12 mouse cellular contexts compared by ENCODE assay signal in genomic region chr4:33641883-33642282, GRCm38 (mm10).
DNase-seq lines count a peak whose midpoint lies in the region; ATAC-seq and TF ChIP-seq lines count a peak whose summit lies in the region.
"Had no signal": no experiment of that assay in that cellular context is flagged by ENCODE, and none has a peak within 500 bp of the region (broad histone marks: within the 10 kb centered on the region; RNA-seq: fewer than 3 reads in every experiment).

No protein-coding gene starts in this region.

- ATAC-seq in midbrain, embryonic 14.5 days (ENCODE audit: low FRiP score, low TSS enrichment): no peak
- no peak for ATAC-seq in midbrain, embryonic 11.5 days (ENCODE audit: low FRiP score)
- ATAC-seq in hindbrain, embryonic 16.5 days: peak; percentile 60

- H3K4me1 ChIP-seq in midbrain, embryonic 14.5 days (ENCODE audit: control insufficient read depth, insufficient read depth, low read length): peaks cover 10% of the 10 kb centered on the region; the same call in 1 of the 2 replicates
- peaks cover 3% of the 10 kb centered on the region; the same call in 1 of the 2 replicates for H3K4me1 ChIP-seq in midbrain, embryonic 11.5 days (ENCODE audit: control insufficient read depth, insufficient read depth, low read length)
- H3K4me1 ChIP-seq in hindbrain, embryonic 10.5 days (replicated peaks): peaks cover 30% of the 10 kb centered on the region
- H3K4me1 ChIP-seq in hindbrain, embryonic 16.5 days (ENCODE audit: control insufficient read depth, insufficient read depth, low read depth, low read length): peaks cover 7% of the 10 kb centered on the region; the same call in 1 of the 2 replicates
- H3K4me1 ChIP-seq: embryonic facial prominence, embryonic 12.5 days; limb, embryonic 15.5 days had no signal

- no peak overlapping the region for H3K4me3 ChIP-seq in gastrocnemius, adult 2 months
- no peak overlapping the region for H3K4me3 ChIP-seq in midbrain, embryonic 14.5 days (replicated peaks; ENCODE audit: low read depth, low read length)
- H3K4me3 ChIP-seq in midbrain, embryonic 11.5 days (ENCODE audit: low read depth, low read length): no peak overlapping the region
- H3K4me3 ChIP-seq in hindbrain, embryonic 10.5 days: no peak overlapping the region
- H3K4me3 ChIP-seq in hindbrain, embryonic 16.5 days (ENCODE audit: low read length): no peak overlapping the region
- H3K4me3 ChIP-seq: embryonic facial prominence, embryonic 12.5 days; limb, embryonic 15.5 days had no signal

- H3K9me3 ChIP-seq in midbrain, embryonic 14.5 days (ENCODE audit: control insufficient read depth, low read length): no peaks in the 10 kb centered on the region
- no peaks in the 10 kb centered on the region for H3K9me3 ChIP-seq in midbrain, embryonic 11.5 days (ENCODE audit: control insufficient read depth, low read length)
- H3K9me3 ChIP-seq in hindbrain, embryonic 10.5 days: no peaks in the 10 kb centered on the region
- no peaks in the 10 kb centered on the region for H3K9me3 ChIP-seq in hindbrain, embryonic 16.5 days (ENCODE audit: control insufficient read depth, low read length)
- H3K9me3 ChIP-seq: embryonic facial prominence, embryonic 12.5 days; limb, embryonic 15.5 days had no signal

- H3K27ac ChIP-seq in gastrocnemius, adult 2 months: peak overlapping the region; percentile 56
- H3K27ac ChIP-seq in midbrain, embryonic 14.5 days (replicated peaks; ENCODE audit: low read depth, low read length): 0 out of 2 replicates have a peak overlapping the region, but pooled peaks have one; percentile 22
- no peak overlapping the region for H3K27ac ChIP-seq in midbrain, embryonic 11.5 days (ENCODE audit: low read depth, low read length)
- peak overlapping the region; percentile 29 for H3K27ac ChIP-seq in hindbrain, embryonic 10.5 days
- peak overlapping the region; percentile 35; the same call in 1 of the 2 replicates for H3K27ac ChIP-seq in hindbrain, embryonic 16.5 days (ENCODE audit: low read depth, low read length)
- H3K27ac ChIP-seq: embryonic facial prominence, embryonic 12.5 days; limb, embryonic 15.5 days had no signal

- intact Hi-C loops in gastrocnemius, adult 2 months (cut with DNase I): loop anchor here (5.0 kb wide), 1 partner anchor 55 kb away; no protein-coding TSS in a partner anchor

- 29% methylated on average over 6 of the region's 6 CpGs for WGBS in midbrain, embryonic 14.5 days
- WGBS in midbrain, embryonic 11.5 days: 45% methylated on average over 6 of the region's 6 CpGs
- 38% methylated on average over 6 of the region's 6 CpGs for WGBS in hindbrain, embryonic 10.5 days
- 32% methylated on average over 6 of the region's 6 CpGs for WGBS in hindbrain, embryonic 16.5 days

- no peak overlapping the region for H3K9ac ChIP-seq in midbrain, embryonic 14.5 days (replicated peaks; ENCODE audit: low read length)
- no peak overlapping the region for H3K9ac ChIP-seq in midbrain, embryonic 11.5 days (ENCODE audit: low read length)
- H3K9ac ChIP-seq in hindbrain, embryonic 16.5 days (ENCODE audit: low read depth, low read length): no peak overlapping the region
- H3K9ac ChIP-seq: embryonic facial prominence, embryonic 12.5 days; limb, embryonic 15.5 days had no signal

- H3K4me2 ChIP-seq in midbrain, embryonic 14.5 days (ENCODE audit: low read length): no peak overlapping the region
- no peak overlapping the region for H3K4me2 ChIP-seq in midbrain, embryonic 11.5 days
- H3K4me2 ChIP-seq in hindbrain, embryonic 16.5 days (ENCODE audit: low read length): no peak overlapping the region
- H3K4me2 ChIP-seq: embryonic facial prominence, embryonic 12.5 days; limb, embryonic 15.5 days had no signal

- no peaks in the 10 kb centered on the region for H3K36me3 ChIP-seq in midbrain, embryonic 14.5 days (ENCODE audit: control insufficient read depth, insufficient read depth, low read length)
- H3K36me3 ChIP-seq in midbrain, embryonic 11.5 days (ENCODE audit: control insufficient read depth, insufficient read depth, low read length): no peaks in the 10 kb centered on the region
- no peaks in the 10 kb centered on the region for H3K36me3 ChIP-seq in hindbrain, embryonic 10.5 days
- H3K36me3 ChIP-seq in hindbrain, embryonic 16.5 days (ENCODE audit: control insufficient read depth, insufficient read depth, low read length): no peaks in the 10 kb centered on the region
- H3K36me3 ChIP-seq: embryonic facial prominence, embryonic 12.5 days; limb, embryonic 15.5 days had no signal

- TF ChIP-seq CTCF in gastrocnemius, adult 2 months (IDR thresholded peaks at IDR 0.05): no peak

- H3K27me3 ChIP-seq in midbrain, embryonic 14.5 days (ENCODE audit: control insufficient read depth, insufficient read depth, low read length): no peaks in the 10 kb centered on the region
- H3K27me3 ChIP-seq in midbrain, embryonic 11.5 days (ENCODE audit: control insufficient read depth, insufficient read depth, low read length): no peaks in the 10 kb centered on the region
- no peaks in the 10 kb centered on the region for H3K27me3 ChIP-seq in hindbrain, embryonic 10.5 days (ENCODE audit: insufficient read depth, poor library complexity, severe bottlenecking)
- H3K27me3 ChIP-seq in hindbrain, embryonic 16.5 days (replicated peaks; ENCODE audit: control insufficient read depth, insufficient read depth, low read length): no peaks in the 10 kb centered on the region
- H3K27me3 ChIP-seq: embryonic facial prominence, embryonic 12.5 days; limb, embryonic 15.5 days had no signal

- DNase-seq in gastrocnemius, adult 2 months: peak; percentile 23
- DNase-seq in gastrocnemius, postnatal 25 days: no peak
- peak; percentile 12 for DNase-seq in midbrain, embryonic 14.5 days
- DNase-seq in midbrain, embryonic 11.5 days (ENCODE audit: low spot score, missing footprints): no peak
- DNase-seq in hindbrain, embryonic 10.5 days (ENCODE audit: low spot score): peak; percentile 18
- no peak for DNase-seq in adrenal gland, postnatal 14 days
- DNase-seq: kidney, adult 2 months; lung, postnatal 10 days; right cerebral cortex, postnatal 14 days had no signal

Comparison
In these comparisons a context has a peak if more than half of its experiments do, and no peak if none do; other contexts are left out.
1. DNase-seq: peak in gastrocnemius, adult 2 months (single experiment), midbrain, embryonic 14.5 days (single experiment) and hindbrain, embryonic 10.5 days (single experiment); none in gastrocnemius, postnatal 25 days (single experiment), midbrain, embryonic 11.5 days (single experiment) and adrenal gland, postnatal 14 days (single experiment).